Mouse (Mus musculus): ENCODE measurements around the gene Slc4a11.
"Not testable (repeated sequence)": the region's sequence is repeated elsewhere in the genome, so short reads cannot be mapped to it uniquely, and the experiment has no call there.

Gene Slc4a11

DNA sequence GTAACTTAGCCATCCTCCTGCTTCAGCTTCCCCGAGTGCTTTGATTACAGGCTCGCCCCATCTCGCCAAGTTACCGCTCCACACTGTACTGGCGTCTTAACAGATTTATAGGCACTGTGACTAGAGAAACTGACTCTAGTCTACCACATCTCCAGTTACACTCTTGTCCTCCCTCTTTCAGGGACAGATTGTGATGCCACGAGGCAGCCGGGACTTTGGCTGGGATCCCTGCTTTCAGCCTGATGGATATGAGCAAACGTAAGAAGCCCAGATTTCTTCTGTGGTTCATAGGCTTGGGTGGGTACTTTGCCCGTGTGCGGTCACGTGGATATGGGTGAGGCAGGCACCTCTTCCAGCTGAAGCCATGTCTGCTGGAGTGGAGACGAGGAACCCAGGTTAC is 18.2 kb downstream of the Slc4a11 start:
- DNase-seq (ENCODE audit: low spot score), result no peak

DNA sequence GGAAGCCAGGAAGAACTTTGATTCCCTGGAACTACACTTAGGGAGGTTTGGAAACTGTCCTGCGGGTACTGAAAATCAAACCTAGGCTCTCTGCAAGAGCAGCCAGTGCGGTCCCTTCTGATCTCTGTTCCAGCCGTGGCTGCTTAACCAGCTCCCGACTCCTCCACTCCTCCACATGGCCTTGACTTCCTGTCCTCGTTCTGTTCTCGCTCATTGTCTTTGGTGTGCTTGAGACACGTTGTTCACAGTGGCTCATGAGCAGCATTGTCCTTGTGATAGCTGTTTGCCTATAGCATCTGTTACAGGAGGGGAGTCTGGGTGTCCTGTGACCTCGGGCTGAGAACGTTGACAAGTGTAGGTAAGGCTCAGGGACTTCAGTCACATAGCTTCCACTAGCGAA is 20.1 kb downstream of the Slc4a11 start:
- peak; percentile 82 for DNase-seq (ENCODE audit: low spot score)

DNA sequence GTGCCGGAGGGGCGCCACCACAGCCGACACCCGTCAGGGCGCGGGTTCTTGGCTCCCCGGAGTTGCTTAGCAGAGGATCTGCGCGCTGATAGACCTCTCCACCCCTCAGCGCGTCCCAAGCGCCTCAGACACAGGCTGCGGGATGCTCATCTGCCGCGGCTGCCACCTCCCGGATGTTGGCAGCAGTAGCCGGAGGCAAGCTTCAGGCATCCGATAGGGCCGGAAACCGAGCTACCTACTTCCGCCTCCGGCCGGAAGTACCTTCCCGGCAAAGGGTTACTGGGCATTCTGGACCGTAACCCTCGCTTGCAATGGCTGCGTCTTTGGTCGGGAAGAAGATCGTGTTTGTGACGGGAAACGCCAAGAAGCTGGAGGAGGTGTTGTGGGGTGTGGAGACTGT is 29.8 kb downstream of the Slc4a11 start, which contains the start of gene Itpa:
Gene Itpa (plus strand): TSS at position 52 of the 400 bp plus-strand sequence.
- peak; percentile 89 for DNase-seq (ENCODE audit: low spot score)

DNA sequence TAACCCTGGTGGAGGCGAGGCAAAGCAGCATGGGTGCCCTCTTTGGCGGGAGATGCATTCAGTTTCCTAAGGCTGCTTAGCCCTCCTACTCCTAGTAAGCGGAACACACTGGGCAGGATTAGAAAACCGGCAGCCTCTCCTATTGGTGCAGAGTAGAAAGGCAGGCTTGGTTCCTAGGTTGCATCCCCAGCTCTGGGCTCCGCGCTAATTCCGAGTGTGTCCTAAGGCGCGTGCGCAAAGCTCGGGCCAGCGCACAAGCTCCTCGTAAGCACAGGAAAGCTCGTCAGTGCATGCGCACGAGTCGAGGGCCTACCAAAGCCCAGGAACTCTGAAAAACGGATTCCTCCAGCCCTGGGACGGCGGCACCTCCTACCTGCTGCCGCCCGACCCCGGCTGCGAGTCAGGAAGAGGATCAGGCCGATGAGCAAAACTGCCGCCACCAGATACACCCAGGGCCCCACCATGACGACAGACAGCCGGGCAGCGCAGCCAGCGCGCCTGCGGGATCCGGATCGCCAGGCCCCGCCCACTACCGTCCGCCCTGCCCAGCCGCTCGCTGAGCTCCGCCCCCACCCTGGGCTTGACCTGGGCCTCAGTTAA is 33.1 kb downstream of the Slc4a11 start, which contains the start of gene Ddrgk1:
Gene Ddrgk1 (minus strand): TSS at position 558 of the 600 bp plus-strand sequence.
- peak; percentile 91 for DNase-seq (ENCODE audit: low spot score)

DNA sequence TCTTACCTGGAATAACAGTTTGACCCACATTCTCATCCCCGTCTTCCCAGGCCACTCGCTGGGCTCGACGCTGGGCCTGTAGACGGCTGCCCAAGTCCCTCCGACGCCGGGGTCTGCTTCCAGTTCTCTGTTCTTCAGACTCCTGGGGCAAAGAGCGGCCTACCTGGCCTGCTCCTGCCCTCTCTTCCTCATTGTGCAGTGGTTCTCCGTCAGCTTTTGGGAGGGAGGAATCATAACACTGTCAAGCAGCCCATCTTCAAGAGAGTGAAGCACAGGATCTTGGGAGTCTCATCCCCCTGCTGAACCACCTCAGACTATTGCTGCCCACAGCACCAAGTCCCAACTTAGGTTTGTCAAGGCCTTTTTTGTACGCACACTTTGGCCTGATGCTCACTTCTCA is 34.0 kb downstream of the Slc4a11 start:
- no peak for DNase-seq (ENCODE audit: low spot score)

DNA sequence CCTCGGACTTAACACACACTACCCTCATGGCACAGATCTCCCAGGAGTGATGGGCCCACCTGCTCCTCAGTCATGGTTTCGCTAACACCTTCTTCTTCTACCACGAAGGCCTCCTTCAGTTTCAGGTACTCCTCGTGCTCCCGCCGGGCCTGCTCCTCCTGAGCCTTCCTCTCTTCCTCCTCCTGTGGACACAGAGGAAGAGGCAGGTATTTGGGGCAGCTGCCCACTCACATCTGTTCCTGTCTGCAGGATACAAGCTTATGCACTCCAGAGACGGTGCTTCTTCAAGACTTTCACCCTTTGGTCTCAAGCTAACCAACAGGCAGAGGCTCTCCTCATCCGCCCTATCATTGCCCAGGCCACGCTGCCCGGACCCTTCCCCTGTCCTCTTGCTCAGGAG is 38.8 kb downstream of the Slc4a11 start:
- no peak for DNase-seq (ENCODE audit: low spot score)

DNA sequence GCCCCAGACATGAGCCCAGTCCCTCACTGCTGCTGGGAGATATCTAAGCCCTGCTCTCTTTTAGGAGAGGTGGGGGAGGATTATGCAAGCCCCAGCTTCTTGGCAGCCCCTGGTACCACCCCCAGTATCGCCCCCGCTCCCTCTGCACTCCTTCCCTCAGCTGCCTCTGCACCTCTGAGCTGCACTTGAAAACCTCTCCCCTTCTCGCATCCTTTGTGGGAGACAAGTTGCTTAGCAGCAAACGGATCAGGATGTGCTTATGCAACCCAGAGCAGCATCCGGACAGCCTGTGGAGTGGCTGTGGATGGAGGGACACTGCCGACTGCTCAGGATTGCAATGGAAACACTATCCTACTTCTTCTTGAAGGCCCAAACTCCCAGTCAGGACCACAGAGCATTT is 39.8 kb downstream of the Slc4a11 start:
- no peak for DNase-seq (ENCODE audit: low spot score)

DNA sequence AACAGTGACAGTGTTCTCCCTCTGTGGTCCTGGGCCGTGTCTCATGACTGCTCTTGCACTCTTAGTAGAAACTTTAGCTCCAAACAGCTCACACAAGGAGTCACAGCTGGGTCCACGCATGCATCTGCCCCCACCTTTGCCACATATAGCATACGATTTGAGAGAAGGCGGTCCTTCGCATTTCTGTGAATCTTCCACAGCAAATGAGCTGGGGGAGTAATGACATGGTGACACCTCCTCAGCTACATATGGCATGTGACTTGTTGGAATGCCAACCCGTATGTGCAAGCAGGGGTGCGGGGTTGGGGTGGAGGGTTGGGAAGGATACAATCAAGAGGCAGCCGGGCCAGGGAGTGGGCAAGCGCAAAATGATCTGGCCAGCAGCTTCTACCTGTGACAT is 40.8 kb downstream of the Slc4a11 start:
- DNase-seq (ENCODE audit: low spot score), result no peak

DNA sequence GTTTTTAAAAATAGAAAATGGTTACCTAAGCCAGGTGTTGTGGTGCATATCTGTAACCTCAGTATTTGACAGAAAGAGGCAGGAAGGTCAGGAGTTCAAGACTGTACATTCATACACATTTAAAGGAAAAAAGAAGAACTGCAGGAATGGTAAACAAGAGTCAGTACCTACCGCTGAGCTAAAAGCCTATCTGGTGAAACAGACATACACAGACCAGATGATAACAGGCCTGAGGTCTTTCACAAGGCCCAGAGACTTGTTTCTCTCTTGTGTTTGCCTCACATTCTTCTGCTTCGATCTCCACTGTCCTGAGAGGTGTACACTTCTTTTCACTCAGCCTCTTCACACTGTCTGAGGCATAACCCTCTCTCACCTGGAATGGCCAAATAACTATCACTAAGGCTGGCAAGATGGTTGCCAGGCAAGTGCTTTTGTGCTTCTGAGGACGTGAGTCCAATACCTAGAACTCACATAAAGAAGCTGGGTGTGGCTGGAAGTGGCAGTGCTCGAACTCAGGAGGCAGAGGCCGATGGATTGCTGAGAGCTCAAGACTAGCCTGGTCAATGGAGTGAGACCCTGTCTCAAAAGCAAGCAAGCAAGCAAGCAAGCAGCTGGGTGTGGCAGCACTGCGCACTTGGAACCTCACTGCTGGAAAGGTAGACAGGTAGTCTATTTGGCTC is 41.5 kb downstream of the Slc4a11 start:
- DNase-seq (ENCODE audit: low spot score), result no peak

DNA sequence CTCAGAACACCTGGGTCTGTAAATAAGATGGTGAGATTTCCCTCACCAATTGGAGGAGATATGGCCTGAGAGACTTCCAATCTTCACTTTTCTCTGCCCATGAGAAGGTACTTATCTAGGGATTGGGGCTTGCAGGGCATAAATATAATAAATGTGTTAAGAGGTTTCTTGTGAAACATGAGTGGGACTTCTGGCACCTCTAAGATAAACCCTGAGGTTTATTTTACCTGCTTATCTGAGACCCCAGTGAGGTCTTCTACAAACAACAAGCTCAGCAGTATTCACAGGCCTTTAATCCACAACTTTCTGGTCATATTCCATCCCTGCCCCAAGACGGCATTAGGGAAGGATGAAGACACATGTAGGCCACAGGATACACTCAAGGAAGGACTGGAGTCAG is 43.6 kb downstream of the Slc4a11 start:
- no peak for DNase-seq (ENCODE audit: low spot score)

DNA sequence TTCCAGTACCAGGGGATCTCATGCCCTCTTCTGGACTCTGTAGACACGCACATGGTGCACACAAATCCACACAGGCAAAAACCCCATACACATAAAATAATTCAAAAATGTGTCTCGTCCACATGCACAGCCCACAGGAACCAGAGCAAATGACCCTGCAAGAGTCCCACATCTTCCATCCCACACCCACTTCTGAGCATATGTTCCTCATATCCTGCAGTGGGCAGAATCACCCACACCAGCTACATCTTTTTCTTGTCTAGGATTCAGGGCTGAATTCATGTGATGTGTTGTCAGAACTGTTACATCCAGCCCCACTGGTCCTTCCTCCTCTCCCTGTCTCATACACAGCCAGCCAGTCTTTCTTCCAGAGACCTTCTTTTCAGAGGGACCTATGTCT is 44.0 kb downstream of the Slc4a11 start:
- no peak for DNase-seq (ENCODE audit: low spot score)

DNA sequence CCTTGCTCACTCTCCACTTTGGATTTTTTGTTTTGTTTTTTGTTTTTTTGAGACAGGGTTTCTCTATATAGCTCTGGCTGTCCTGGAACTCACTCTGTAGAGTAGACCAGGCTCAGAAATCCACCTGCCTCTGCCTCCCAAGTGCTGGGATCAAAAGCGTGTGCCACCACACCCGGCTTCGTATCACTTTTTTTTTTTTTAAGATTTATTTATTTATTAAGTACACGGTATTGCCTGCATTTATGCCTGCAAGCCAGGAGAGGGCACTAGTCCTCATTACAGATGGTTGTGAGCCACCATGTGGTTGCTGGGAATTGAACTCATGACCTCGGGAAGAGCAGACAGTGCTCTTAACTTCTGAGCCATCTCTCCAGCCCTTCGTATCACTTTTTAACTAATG is 48.3 kb downstream of the Slc4a11 start:
- not testable (repeated sequence) for DNase-seq (ENCODE audit: low spot score)

DNA sequence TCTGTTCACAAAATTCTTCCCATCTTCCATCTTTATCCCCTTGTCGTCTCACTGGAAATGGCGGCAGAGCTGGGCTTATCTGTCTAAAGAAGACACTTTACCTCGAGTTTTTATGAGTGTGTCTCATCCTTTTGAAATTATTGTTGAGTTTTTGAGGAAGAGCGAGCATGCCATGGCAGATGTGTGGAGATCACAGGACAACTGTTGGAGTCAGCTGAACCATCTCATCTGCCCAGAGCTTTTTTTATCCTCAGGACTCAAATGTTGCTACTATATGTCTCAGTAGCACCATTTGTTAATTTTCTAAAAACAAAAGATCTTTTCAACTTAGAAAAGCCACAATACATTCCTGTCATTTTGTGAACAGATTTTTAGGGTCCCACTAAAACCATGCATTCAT is 52.1 kb downstream of the Slc4a11 start:
- DNase-seq (ENCODE audit: low spot score), result no peak

DNA sequence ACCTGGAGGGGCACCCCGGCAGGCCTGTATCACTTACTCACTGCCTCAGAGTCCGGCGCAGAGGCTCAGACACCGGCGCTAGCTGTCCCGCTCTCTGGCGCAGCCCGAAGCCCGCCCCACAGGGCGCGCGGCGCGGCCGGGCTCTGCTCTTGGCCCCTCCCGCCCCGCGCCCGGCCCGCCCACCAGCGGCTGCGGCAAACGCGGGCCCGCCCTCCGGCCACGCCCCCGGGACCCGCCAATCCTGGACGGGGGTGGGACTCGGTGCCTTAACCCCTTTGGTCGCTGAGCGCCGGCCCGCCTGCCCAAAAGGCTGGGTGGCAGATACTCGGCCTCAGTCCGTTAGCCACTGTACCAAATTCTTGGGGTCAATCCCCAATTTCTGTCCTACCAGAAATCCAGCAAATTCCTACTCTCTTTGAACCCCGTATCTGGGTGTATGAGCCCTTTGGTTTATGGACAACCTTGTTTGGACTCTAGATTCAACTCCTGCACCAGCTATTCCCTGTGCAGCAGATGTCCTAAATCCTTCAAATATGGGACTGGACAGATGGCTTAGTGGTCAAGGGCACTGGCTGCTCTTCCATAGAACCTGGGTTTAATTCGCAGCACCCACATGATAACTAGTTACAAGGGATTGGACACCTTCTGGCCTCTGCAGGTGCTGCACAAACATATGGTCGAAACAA is 54.5 kb downstream of the Slc4a11 start, which contains the start of gene Lzts3:
Gene Lzts3 (minus strand): TSS at position 120 of the 686 bp plus-strand sequence.
- DNase-seq (ENCODE audit: low spot score), result peak; percentile 90

DNA sequence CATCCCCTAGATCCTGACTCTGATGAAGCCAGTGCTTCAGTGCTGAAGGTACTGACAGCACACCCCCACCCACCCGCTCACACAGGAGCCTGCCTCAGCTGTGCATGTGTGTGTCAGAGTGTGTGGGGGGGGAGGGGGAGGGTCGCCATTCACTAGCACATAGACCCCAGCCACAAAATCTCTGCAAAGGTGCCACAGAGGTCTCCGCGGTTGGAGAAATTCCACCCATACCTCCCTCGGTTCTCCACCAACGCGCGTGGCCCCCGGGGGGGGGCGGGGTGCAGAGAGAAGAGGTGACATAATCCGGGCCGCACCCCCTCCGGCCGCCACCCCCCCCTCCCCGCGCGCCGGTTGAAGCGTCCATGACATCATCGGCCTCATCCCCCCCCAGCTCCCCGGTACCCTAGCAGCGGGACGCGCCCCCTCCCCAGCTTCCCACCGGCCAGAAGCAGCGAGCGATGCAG is 55.1 kb downstream of the Slc4a11 start:
- no peak for DNase-seq (ENCODE audit: low spot score)

DNA sequence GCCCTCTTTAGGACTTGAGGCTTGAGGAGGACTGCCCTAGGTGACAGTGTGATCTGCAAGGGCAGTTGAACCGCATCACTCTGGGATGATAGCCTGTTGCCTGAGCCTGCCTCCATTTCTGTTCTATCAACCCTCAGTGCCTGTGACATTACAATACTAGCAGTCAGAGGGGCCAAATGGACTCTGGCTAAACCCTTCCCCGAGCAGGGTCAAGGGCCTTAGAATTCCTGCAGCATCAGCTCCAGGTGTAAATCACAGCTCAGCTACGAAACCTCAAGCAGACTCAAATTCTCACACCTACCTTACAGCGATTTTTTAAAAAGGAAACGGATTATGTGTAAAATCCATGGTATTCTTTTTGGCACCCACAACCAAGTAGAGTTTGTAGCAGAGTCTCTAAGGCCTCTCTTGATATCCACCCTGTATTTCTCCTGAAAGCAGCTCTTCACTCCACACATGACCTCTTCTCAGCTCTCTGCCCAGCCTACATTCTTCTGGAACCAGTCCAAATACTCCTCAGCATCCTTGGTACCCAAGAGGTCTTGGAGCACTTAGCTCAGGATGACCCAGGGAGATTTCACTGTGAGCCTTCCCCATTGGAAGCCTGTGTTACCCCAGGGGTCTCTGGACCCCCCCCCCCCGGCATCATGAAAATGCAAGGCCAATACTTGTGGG is 55.8 kb downstream of the Slc4a11 start:
- no peak for DNase-seq (ENCODE audit: low spot score)

DNA sequence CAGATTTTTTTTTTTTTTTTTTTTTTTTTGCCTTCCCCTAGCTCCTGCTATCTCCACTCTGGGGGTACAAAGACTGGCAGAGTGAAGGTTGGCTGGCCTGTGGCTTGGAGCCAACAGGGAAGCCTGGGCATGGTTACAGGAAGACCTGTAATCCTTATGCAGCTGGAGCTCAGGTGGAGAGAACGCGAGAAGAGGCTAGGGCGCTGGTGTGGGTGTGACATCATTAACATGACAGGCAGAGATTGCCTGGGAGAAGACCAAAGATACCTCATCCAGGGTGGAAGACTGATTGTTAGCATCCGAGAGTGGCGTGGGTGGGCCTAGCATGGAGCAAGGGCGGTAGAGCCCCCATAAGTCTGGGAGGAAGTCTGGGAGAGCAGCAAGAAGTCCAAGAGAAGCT is 58.0 kb downstream of the Slc4a11 start:
- no peak for DNase-seq (ENCODE audit: low spot score)

DNA sequence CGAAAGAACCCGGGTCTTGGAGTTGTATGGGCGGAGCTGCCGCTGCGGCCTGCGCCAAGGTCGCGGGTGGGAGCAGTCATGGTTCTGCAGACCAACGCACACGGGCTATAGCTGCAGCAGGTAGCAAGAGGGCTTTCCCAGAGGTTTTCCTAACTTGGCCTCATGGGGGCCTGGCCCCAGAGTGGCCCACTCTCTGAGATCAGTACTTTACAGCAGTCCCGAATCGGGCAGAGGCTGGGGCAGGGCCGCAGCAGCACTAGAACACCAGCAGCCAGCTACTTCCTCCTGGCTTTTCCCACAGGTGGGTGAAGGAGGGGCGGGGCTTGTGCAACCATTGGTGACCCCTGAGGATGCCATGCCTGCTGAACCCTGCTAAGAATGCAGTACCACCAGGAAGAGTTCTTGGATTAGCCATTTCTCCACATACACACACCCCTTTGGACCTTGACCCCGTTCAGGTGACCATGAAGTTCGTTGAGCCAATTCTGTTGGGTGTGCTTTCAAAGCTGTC is 59.2 kb downstream of the Slc4a11 start:
- DNase-seq (ENCODE audit: low spot score), result no peak

DNA sequence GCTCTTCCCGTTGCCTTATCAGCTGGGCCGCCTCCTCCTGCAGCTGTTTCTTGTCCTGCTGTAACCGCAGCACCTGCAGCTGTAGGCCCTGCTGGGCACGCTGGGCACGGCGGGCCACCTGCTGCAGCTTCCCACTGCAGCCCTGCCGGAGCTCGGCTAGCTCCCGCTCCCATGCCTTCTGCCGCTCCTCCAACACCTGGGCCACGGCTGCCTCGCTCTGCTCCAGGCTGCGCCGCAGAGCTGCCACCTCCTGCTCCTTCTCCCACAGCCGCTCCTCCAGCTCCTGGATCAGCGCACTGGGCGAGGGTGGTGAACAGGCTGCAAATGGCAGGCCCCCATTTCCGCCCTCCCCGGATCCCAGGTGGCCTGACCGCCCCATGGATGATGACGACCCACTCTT is 61.5 kb downstream of the Slc4a11 start:
- peak; percentile 73 for DNase-seq (ENCODE audit: low spot score)

DNA sequence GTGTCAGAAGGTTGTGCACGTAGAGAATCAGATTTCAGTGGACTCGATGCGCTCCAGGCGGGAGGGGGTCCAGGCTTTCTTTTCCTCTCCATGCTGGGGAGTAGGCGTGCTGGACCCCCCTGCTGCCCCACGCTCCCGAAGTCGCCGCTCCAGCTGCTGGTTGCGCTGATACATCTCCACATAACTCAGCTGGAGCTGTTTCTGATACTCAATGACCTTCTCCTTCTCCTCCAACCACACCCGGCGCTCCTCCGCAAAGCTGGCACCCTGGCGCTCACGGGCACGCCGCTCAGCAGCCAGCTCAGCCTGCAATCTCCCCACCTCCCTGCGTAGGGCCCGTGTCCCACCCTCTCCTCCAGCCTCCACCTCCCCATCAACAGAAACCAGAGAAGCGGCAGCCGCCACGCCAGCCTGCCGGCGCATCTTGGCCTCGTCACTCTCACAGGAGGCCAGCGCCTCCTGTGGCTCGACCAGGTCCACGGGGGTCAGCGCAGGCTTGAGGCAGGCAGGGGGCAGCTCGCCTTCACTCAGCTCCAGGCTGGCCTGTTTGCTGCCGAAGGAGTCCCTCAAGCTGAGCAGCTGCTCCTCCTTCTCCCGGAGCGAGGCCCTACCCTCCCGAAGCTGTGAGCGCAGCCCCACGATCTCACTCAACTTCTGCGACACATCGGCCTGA is 62.4 kb downstream of the Slc4a11 start:
- DNase-seq (ENCODE audit: low spot score), result peak; percentile 52

Measured in testis, postnatal 14 days (tissue).